Mouse (Mus musculus): ENCODE results near the gene Csmd2. TPM values are rescaled to one million over a fixed set of nuclear protein-coding genes. Genes with fewer than 3 reads are reported as not detected.

Gene Csmd2
- polyA plus RNA-seq, 1 experiment from 2014 or later = 0.08 TPM

GRCm38 (mm10) chr4:128259211-128259610, 271.6 kb downstream of the Csmd2 start:
- DNase-seq (ENCODE audit: low spot score) (no peak), ATAC-seq (ENCODE audit: insufficient number of reproducible peaks, low FRiP score, low TSS enrichment, low read depth) (no peak)
- Histone ChIP-seq H3K9me3 (ENCODE audit: control insufficient read depth, low read length) (no peaks in the 10 kb centered on the region), H3K27ac (replicated peaks; ENCODE audit: low read depth, low read length) (no peak overlapping the region), H3K4me1 (ENCODE audit: control insufficient read depth, insufficient read depth, low read length) (no peaks in the 10 kb centered on the region), H3K36me3 (ENCODE audit: control insufficient read depth, insufficient read depth, low read length) (no peaks in the 10 kb centered on the region), H3K4me2 (ENCODE audit: low read depth, severe bottlenecking) (no peak overlapping the region), H3K27me3 (ENCODE audit: control insufficient read depth, insufficient read depth, low read length) (no peaks in the 10 kb centered on the region), H3K9ac (ENCODE audit: low read length) (no peak overlapping the region), H3K4me3 (ENCODE audit: low read depth, low read length) (no peak overlapping the region)
- WGBS = 89% methylated on average over 5 of the region's 5 CpGs

- Histone ChIP-seq H3K36me3 (ENCODE audit: control insufficient read depth, insufficient read depth, low read length) (no peaks in the 10 kb centered on the region), H3K4me3 (ENCODE audit: low read depth, low read length) (no peak within 1 kb of the TSS), H3K27me3 (ENCODE audit: control insufficient read depth, insufficient read depth, low read length) (no peaks in the 10 kb centered on the region), H3K9ac (ENCODE audit: low read length) (no peak within 1 kb of the TSS), H3K4me1 (ENCODE audit: control insufficient read depth, insufficient read depth, low read length) (no peaks in the 10 kb centered on the region), H3K4me2 (ENCODE audit: low read depth, severe bottlenecking) (no peak within 1 kb of the TSS), H3K9me3 (ENCODE audit: control insufficient read depth, low read length) (no peaks in the 10 kb centered on the region), H3K27ac (replicated peaks; ENCODE audit: low read depth, low read length) (no peak within 1 kb of the TSS)
- 79% methylated on average over 8 of the region's 8 CpGs for WGBS
- no peak for ATAC-seq (ENCODE audit: insufficient number of reproducible peaks, low FRiP score, low TSS enrichment, low read depth)
- no peak for DNase-seq (ENCODE audit: low spot score)
Measured at GRCm38 (mm10) chr4:128260907-128261560, 273.4 kb downstream of the Csmd2 start, which contains the start of gene Hmgb4. Hmgb4 (minus strand) TSS chr4:128260957.

- ATAC-seq (ENCODE audit: insufficient number of reproducible peaks, low FRiP score, low TSS enrichment, low read depth) (no peak), DNase-seq (ENCODE audit: low spot score) (no peak)
- WGBS = 89% methylated on average over 5 of the region's 5 CpGs
- Histone ChIP-seq H3K4me1 (ENCODE audit: control insufficient read depth, insufficient read depth, low read length) (no peaks in the 10 kb centered on the region), H3K27ac (replicated peaks; ENCODE audit: low read depth, low read length) (no peak overlapping the region), H3K9me3 (ENCODE audit: control insufficient read depth, low read length) (no peaks in the 10 kb centered on the region), H3K9ac (ENCODE audit: low read length) (no peak overlapping the region), H3K36me3 (ENCODE audit: control insufficient read depth, insufficient read depth, low read length) (no peaks in the 10 kb centered on the region), H3K4me2 (ENCODE audit: low read depth, severe bottlenecking) (no peak overlapping the region), H3K4me3 (ENCODE audit: low read depth, low read length) (no peak overlapping the region), H3K27me3 (ENCODE audit: control insufficient read depth, insufficient read depth, low read length) (no peaks in the 10 kb centered on the region)
Measured at GRCm38 (mm10) chr4:128264491-128264890, 276.8 kb downstream of the Csmd2 start.

- Histone ChIP-seq H3K27me3 (ENCODE audit: control insufficient read depth, insufficient read depth, low read length) (no peaks in the 10 kb centered on the region), H3K4me3 (ENCODE audit: low read depth, low read length) (no peak overlapping the region), H3K4me2 (ENCODE audit: low read depth, severe bottlenecking) (no peak overlapping the region), H3K27ac (replicated peaks; ENCODE audit: low read depth, low read length) (no peak overlapping the region), H3K9ac (ENCODE audit: low read length) (no peak overlapping the region), H3K36me3 (ENCODE audit: control insufficient read depth, insufficient read depth, low read length) (no peaks in the 10 kb centered on the region), H3K9me3 (ENCODE audit: control insufficient read depth, low read length) (no peaks in the 10 kb centered on the region), H3K4me1 (ENCODE audit: control insufficient read depth, insufficient read depth, low read length) (no peaks in the 10 kb centered on the region)
- ATAC-seq (ENCODE audit: insufficient number of reproducible peaks, low FRiP score, low TSS enrichment, low read depth) = no peak
- DNase-seq (ENCODE audit: low spot score) = no peak
- 84% methylated on average over 3 of the region's 3 CpGs for WGBS
Measured at GRCm38 (mm10) chr4:128265341-128265740, 277.7 kb downstream of the Csmd2 start.

DNA sequence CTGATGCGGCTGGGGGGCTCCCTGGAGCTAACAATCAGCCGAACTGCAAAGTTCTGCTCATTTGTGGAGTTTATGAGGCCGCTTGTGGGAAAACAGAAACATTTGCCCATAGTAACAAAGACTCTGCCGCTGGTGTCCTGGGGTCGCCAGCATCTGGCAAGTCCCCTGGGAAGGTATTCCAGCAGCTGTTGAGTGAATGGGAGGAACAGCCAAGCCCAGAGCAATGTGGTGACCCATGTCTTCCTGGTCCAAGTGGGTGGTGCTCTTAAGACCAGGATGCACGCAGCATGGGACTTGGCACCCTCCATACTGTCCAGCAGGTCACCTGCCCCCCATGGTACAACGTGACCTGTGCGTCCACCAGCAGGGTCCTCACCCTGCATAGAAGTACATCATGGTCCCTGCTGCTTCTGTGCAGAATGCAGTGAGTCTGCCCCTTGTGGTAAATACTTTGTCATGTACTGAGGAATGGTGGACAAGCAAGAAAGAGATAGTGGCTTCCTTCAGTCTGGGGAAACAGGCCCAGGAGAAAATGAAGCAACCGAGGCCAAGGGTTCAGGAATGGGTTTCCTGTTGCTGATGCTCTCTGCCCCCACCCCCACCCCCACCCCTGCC, 281.7 kb downstream of the Csmd2 start:
- H3K4me2 ChIP-seq (ENCODE audit: low read depth, severe bottlenecking) = no peak overlapping the region
- H3K4me1 ChIP-seq (ENCODE audit: control insufficient read depth, insufficient read depth, low read length) = no peaks in the 10 kb centered on the region
- no peak overlapping the region for H3K9ac ChIP-seq (ENCODE audit: low read length)
- WGBS = 69% methylated on average over 9 of the region's 9 CpGs
- H3K27me3 ChIP-seq (ENCODE audit: control insufficient read depth, insufficient read depth, low read length) = no peaks in the 10 kb centered on the region
- H3K27ac ChIP-seq (replicated peaks; ENCODE audit: low read depth, low read length) = no peak overlapping the region
- ATAC-seq (ENCODE audit: insufficient number of reproducible peaks, low FRiP score, low TSS enrichment, low read depth) = no peak
- no peak overlapping the region for H3K4me3 ChIP-seq (ENCODE audit: low read depth, low read length)
- no peak for DNase-seq (ENCODE audit: low spot score)
- no peaks in the 10 kb centered on the region for H3K9me3 ChIP-seq (ENCODE audit: control insufficient read depth, low read length)
- H3K36me3 ChIP-seq (ENCODE audit: control insufficient read depth, insufficient read depth, low read length) = no peaks in the 10 kb centered on the region

GRCm38 (mm10) chr4:128270177-128270576, 282.5 kb downstream of the Csmd2 start:
- DNase-seq (ENCODE audit: low spot score) = peak; percentile 22
- no peaks in the 10 kb centered on the region for H3K4me1 ChIP-seq (ENCODE audit: control insufficient read depth, insufficient read depth, low read length)
- WGBS = 57% methylated on average over 10 of the region's 10 CpGs

DNA sequence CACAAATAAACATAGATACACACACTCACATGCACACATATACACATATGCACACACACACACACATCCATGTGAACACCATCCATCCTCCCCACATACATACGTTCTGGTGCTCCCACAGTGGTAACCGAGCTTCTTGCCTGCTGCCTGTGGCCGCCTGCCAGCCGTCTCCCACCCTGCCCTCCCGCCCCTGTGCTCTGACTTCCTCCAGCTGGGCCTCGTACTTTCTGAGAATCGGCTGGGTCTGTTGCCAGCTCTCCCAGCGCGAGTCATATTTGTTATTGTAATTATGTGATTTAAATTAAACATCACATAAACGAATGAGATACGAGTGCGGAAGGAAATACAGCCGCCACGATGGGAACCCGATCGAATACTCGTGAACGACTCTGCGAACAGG, 283.3 kb downstream of the Csmd2 start:
- Histone ChIP-seq H3K9me3 (ENCODE audit: control insufficient read depth, low read length) (no peaks in the 10 kb centered on the region), H3K36me3 (ENCODE audit: control insufficient read depth, insufficient read depth, low read length) (no peaks in the 10 kb centered on the region), H3K27ac (replicated peaks; ENCODE audit: low read depth, low read length) (no peak overlapping the region), H3K27me3 (ENCODE audit: control insufficient read depth, insufficient read depth, low read length) (no peaks in the 10 kb centered on the region), H3K9ac (ENCODE audit: low read length) (no peak overlapping the region), H3K4me3 (ENCODE audit: low read depth, low read length) (no peak overlapping the region), H3K4me1 (ENCODE audit: control insufficient read depth, insufficient read depth, low read length) (no peaks in the 10 kb centered on the region), H3K4me2 (ENCODE audit: low read depth, severe bottlenecking) (no peak overlapping the region)
- DNase-seq (ENCODE audit: low spot score) (no peak), ATAC-seq (ENCODE audit: insufficient number of reproducible peaks, low FRiP score, low TSS enrichment, low read depth) (no peak)
- 85% methylated on average over 19 of the region's 19 CpGs for WGBS

More at GRCm38 (mm10) chr4:128270177-128270576, 282.5 kb downstream of the Csmd2 start:
- ATAC-seq (ENCODE audit: insufficient number of reproducible peaks, low FRiP score, low TSS enrichment, low read depth) = no peak
- no peak overlapping the region for H3K27ac ChIP-seq (replicated peaks; ENCODE audit: low read depth, low read length)
- no peak overlapping the region for H3K9ac ChIP-seq (ENCODE audit: low read length)
- no peaks in the 10 kb centered on the region for H3K27me3 ChIP-seq (ENCODE audit: control insufficient read depth, insufficient read depth, low read length)
- H3K9me3 ChIP-seq (ENCODE audit: control insufficient read depth, low read length) = no peaks in the 10 kb centered on the region
- H3K4me3 ChIP-seq (ENCODE audit: low read depth, low read length) = no peak overlapping the region
- no peak overlapping the region for H3K4me2 ChIP-seq (ENCODE audit: low read depth, severe bottlenecking)
- H3K36me3 ChIP-seq (ENCODE audit: control insufficient read depth, insufficient read depth, low read length) = no peaks in the 10 kb centered on the region

- H3K4me2 ChIP-seq (ENCODE audit: low read depth, severe bottlenecking) = no peak overlapping the region
- no peaks in the 10 kb centered on the region for H3K36me3 ChIP-seq (ENCODE audit: control insufficient read depth, insufficient read depth, low read length)
- ATAC-seq (ENCODE audit: insufficient number of reproducible peaks, low FRiP score, low TSS enrichment, low read depth) (no peak), DNase-seq (ENCODE audit: low spot score) (no peak)
- no peaks in the 10 kb centered on the region for H3K4me1 ChIP-seq (ENCODE audit: control insufficient read depth, insufficient read depth, low read length)
- H3K9ac ChIP-seq (ENCODE audit: low read length) = no peak overlapping the region
- no peaks in the 10 kb centered on the region for H3K9me3 ChIP-seq (ENCODE audit: control insufficient read depth, low read length)
- H3K4me3 ChIP-seq (ENCODE audit: low read depth, low read length) = no peak overlapping the region
- WGBS = 64% methylated on average over 6 of the region's 6 CpGs
- no peaks in the 10 kb centered on the region for H3K27me3 ChIP-seq (ENCODE audit: control insufficient read depth, insufficient read depth, low read length)
- no peak overlapping the region for H3K27ac ChIP-seq (replicated peaks; ENCODE audit: low read depth, low read length)
Measured at GRCm38 (mm10) chr4:128272501-128272900, 284.8 kb downstream of the Csmd2 start.
